ENCODE assay signal across 7 mouse cellular contexts in the genomic region with DNA sequence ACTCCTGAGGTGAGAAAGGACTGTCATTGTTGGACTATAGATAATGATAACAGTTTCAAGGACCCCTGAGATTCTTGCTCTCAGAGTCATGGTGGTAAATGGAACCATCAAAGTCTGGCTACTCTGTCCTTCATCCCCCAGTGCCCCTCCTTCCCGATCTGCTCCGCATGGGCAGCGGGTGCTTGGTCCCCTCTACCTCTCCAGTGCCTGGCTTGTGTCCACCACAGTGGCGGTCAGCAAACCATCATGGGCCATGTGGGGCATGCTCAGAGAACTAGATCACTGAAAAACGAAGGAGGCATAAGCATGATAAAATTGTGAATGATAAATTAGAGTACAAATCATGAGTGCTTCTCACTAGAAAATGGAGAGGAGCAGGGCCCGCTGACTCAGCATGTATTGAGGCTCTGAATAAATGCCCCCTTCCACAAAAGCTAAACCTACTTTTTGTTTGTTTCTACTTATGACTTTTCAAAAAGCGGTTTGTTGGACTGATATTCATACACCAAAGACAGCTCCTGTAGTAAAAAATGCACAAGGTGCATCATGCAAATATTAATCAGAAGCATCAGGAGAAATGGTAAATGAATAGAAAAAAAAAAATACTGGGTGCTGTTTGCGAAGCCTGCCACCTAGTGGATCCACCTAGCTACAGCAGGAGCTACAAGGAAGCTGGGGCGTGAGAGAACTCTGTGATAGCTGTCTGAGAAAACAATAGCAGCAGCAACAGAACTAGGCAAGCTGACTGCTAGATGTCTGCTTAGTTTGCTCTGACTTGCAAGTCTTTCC. TPM values are rescaled to one million over a fixed set of nuclear protein-coding genes. Genes with fewer than 3 reads are reported as not detected.
DNase-seq lines count a peak whose midpoint lies in the region; ATAC-seq and TF ChIP-seq lines count a peak whose summit lies in the region.

No protein-coding gene starts in this region.

- ATAC-seq in embryonic facial prominence, embryonic 14.5 days (ENCODE audit: low read depth): no peak
- ATAC-seq in hindbrain, postnatal 0 days: no peak; the same call in 1 of the 2 replicates

- TF ChIP-seq POLR2A in thymus, adult 2 months (IDR thresholded peaks at IDR 0.05; ENCODE audit: control insufficient read depth, extremely low read depth, insufficient read depth, low read length, poor library complexity): no peak

- H3K27ac ChIP-seq in thymus, adult 2 months (ENCODE audit: control insufficient read depth, insufficient read depth, low read length): no peak overlapping the region
- no peak overlapping the region for H3K27ac ChIP-seq in embryonic facial prominence, embryonic 14.5 days (replicated peaks; ENCODE audit: low read depth, low read length)
- no peak overlapping the region for H3K27ac ChIP-seq in hindbrain, postnatal 0 days
- H3K27ac ChIP-seq in limb, embryonic 10.5 days: no peak overlapping the region

- H3K9me3 ChIP-seq in embryonic facial prominence, embryonic 14.5 days (ENCODE audit: control insufficient read depth, low read length): no peaks in the 10 kb centered on the region
- no peaks in the 10 kb centered on the region for H3K9me3 ChIP-seq in hindbrain, postnatal 0 days (ENCODE audit: low read length)
- H3K9me3 ChIP-seq in limb, embryonic 10.5 days (replicated peaks): no peaks in the 10 kb centered on the region

- no peaks in the 10 kb centered on the region for H3K4me1 ChIP-seq in thymus, adult 2 months (replicated peaks; ENCODE audit: control insufficient read depth, insufficient read depth, low read length)
- no peaks in the 10 kb centered on the region for H3K4me1 ChIP-seq in embryonic facial prominence, embryonic 14.5 days (ENCODE audit: control insufficient read depth, insufficient read depth, low read length)
- no peaks in the 10 kb centered on the region for H3K4me1 ChIP-seq in hindbrain, postnatal 0 days (ENCODE audit: insufficient read depth, low read length)
- H3K4me1 ChIP-seq in limb, embryonic 10.5 days: no peaks in the 10 kb centered on the region

- 70% methylated on average over 9 of the region's 9 CpGs for WGBS in thymus, adult 2 months
- WGBS in embryonic facial prominence, embryonic 14.5 days: 73% methylated on average over 9 of the region's 9 CpGs
- WGBS in hindbrain, postnatal 0 days: 64% methylated on average over 9 of the region's 9 CpGs
- 74% methylated on average over 9 of the region's 9 CpGs for WGBS in limb, embryonic 10.5 days

- TF ChIP-seq CTCF in thymus, adult 2 months (IDR thresholded peaks at IDR 0.05; ENCODE audit: borderline replicate concordance, control insufficient read depth, extremely low read depth, insufficient read depth, low read length, poor library complexity): no peak
- peak; percentile 87 for TF ChIP-seq CTCF in hindbrain, postnatal 0 days (IDR thresholded peaks at IDR 0.05; ENCODE audit: low read depth)

- H3K9ac ChIP-seq in embryonic facial prominence, embryonic 14.5 days (ENCODE audit: low read depth, low read length): no peak overlapping the region
- H3K9ac ChIP-seq in hindbrain, postnatal 0 days (replicated peaks; ENCODE audit: low read length): no peak overlapping the region

- H3K4me3 ChIP-seq in thymus, adult 2 months (ENCODE audit: control insufficient read depth, insufficient read depth, low read length): no peak overlapping the region
- no peak overlapping the region for H3K4me3 ChIP-seq in embryonic facial prominence, embryonic 14.5 days (ENCODE audit: low read depth, low read length)
- H3K4me3 ChIP-seq in hindbrain, postnatal 0 days (ENCODE audit: low read length): no peak overlapping the region
- H3K4me3 ChIP-seq in limb, embryonic 10.5 days: no peak overlapping the region

- no peaks in the 10 kb centered on the region for H3K27me3 ChIP-seq in thymus, adult 2 months (ENCODE audit: control insufficient read depth, insufficient read depth, low read length)
- no peaks in the 10 kb centered on the region for H3K27me3 ChIP-seq in embryonic facial prominence, embryonic 14.5 days (replicated peaks; ENCODE audit: control insufficient read depth, insufficient read depth, low read length)
- no peaks in the 10 kb centered on the region for H3K27me3 ChIP-seq in hindbrain, postnatal 0 days (ENCODE audit: insufficient read depth, low read length)
- H3K27me3 ChIP-seq in limb, embryonic 10.5 days (ENCODE audit: low read depth, poor library complexity, severe bottlenecking): no peaks in the 10 kb centered on the region

- peak; percentile 36 for DNase-seq in thymus, adult 2 months
- DNase-seq in thymus, adult 18-20 months: no peak
- DNase-seq in adrenal gland, postnatal 14 days: peak; percentile 71
- DNase-seq in embryonic facial prominence, embryonic 14.5 days (ENCODE audit: low spot score): peak; percentile 49
- peak; percentile 68 for DNase-seq in hindbrain, postnatal 0 days (ENCODE audit: low spot score)
- DNase-seq in limb, embryonic 10.5 days (ENCODE audit: low spot score): peak; percentile 45
- DNase-seq in retina, embryonic 14.5 days (ENCODE audit: low spot score): peak; percentile 73

- H3K4me2 ChIP-seq in embryonic facial prominence, embryonic 14.5 days (ENCODE audit: low read depth, low read length): no peak overlapping the region
- no peak overlapping the region for H3K4me2 ChIP-seq in hindbrain, postnatal 0 days (ENCODE audit: low read depth, low read length)

- 0 out of 2 replicates have a peak, but pooled peaks cover 3% of the 10 kb centered on the region for H3K36me3 ChIP-seq in thymus, adult 2 months (ENCODE audit: control insufficient read depth, insufficient read depth, low read length)
- H3K36me3 ChIP-seq in embryonic facial prominence, embryonic 14.5 days (ENCODE audit: control insufficient read depth, insufficient read depth, low read length): peaks cover 23% of the 10 kb centered on the region
- H3K36me3 ChIP-seq in hindbrain, postnatal 0 days (ENCODE audit: insufficient read depth, low read length): no peaks in the 10 kb centered on the region
- peaks cover 43% of the 10 kb centered on the region for H3K36me3 ChIP-seq in limb, embryonic 10.5 days

RNA-seq across cellular contexts. Expression of a gene that starts 51.3 kb away (rescaled TPM):
- 4.1 and 4.5 TPM in 2 replicates for polyA plus RNA-seq in thymus, adult 2 months (2012; rRNA removed)
- total RNA-seq in adrenal gland, postnatal 14 days (2021): 0.93 and 6.8 TPM in 2 replicates
- 0.88 and 1.6 TPM in 2 replicates for polyA plus RNA-seq in embryonic facial prominence, embryonic 14.5 days (2014; fragmentation: Nextera tagmentation; extraction: Ambion mirVana)
- 0.68 and 1.9 TPM in 2 replicates for total RNA-seq in hindbrain, postnatal 0 days (2014; rRNA removed)
- 1.1 and 1.4 TPM in 2 replicates for polyA plus RNA-seq in hindbrain, postnatal 0 days (2015; fragmentation: Nextera tagmentation; extraction: Ambion mirVana)
- 0.15 TPM in 1 of 2 replicates, not detected in the other for polyA plus RNA-seq in limb, embryonic 10.5 days (2016; fragmentation: Nextera tagmentation; extraction: Ambion mirVana)

Comparison
In these comparisons a context has a peak if more than half of its experiments do, and no peak if none do; other contexts are left out.
1. DNase-seq: peak in thymus, adult 2 months (single experiment), adrenal gland, postnatal 14 days (single experiment), embryonic facial prominence, embryonic 14.5 days (single experiment), hindbrain, postnatal 0 days (single experiment), limb, embryonic 10.5 days (single experiment) and retina, embryonic 14.5 days (single experiment); none in thymus, adult 18-20 months (0 of 2).